Mouse (Mus musculus): ENCODE results near the gene Sbk1. TPM values are rescaled to one million over a fixed set of nuclear protein-coding genes. Genes with fewer than 3 reads are reported as not detected.

Sbk1 gene
- 333 and 359 TPM in 2 replicates for polyA plus RNA-seq (2015; fragmentation: Nextera tagmentation; extraction: Ambion mirVana)

- H3K27me3 ChIP-seq (replicated peaks): no peaks in the 10 kb centered on the region
- no peaks in the 10 kb centered on the region for H3K36me3 ChIP-seq (replicated peaks)
- H3K9me3 ChIP-seq: no peaks in the 10 kb centered on the region
- peak; percentile 90 for ATAC-seq (replicated peaks)
- H3K4me3 ChIP-seq: peak within 1 kb of the TSS; percentile 79
- H3K4me2 ChIP-seq: peak within 1 kb of the TSS; percentile 95
- H3K4me1 ChIP-seq: peaks cover 43% of the 10 kb centered on the region
- WGBS: under 1% methylated on average over 70 of the region's 85 CpGs
- H3K9ac ChIP-seq: peak within 1 kb of the TSS; percentile 98
- H3K27ac ChIP-seq: peak within 1 kb of the TSS; percentile 98
These were observed at the start of gene Sbk1 for GRCm38 (mm10) chr7:126271712-126272683. TSS of gene Sbk1 (plus strand) at chr7:126272619.

GRCm38 (mm10) chr7:126222753-126223152, 49.7 kb upstream of the Sbk1 start:
- H3K27me3 ChIP-seq (replicated peaks): no peaks in the 10 kb centered on the region
- H3K9me3 ChIP-seq: no peaks in the 10 kb centered on the region
- H3K9ac ChIP-seq: no peak overlapping the region
- H3K27ac ChIP-seq: no peak overlapping the region
- no peak overlapping the region for H3K4me2 ChIP-seq
- H3K4me1 ChIP-seq: no peaks in the 10 kb centered on the region
- H3K4me3 ChIP-seq: no peak overlapping the region
- no peak for ATAC-seq (replicated peaks)
- 68% methylated on average over 3 of the region's 3 CpGs for WGBS
- H3K36me3 ChIP-seq (replicated peaks): no peaks in the 10 kb centered on the region

DNA sequence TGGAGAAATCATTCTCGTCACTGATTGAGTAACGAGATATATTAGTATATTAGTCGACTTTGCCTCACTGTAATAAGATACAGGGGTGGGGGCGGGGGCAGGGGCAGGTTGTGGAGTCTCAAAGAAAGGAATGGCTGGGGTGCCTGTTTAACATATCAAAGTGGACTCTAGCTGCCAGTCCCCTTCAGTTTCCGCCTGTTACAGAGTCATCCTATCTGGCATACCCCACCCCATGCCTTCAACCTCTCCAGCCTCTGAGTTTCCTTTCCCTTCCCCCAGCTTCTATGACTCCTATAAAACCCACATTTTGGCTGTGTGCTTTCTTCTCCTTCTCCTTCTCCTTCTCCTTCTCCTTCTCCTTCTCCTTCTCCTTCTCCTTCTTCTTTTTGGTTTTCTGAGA, 46.3 kb upstream of the Sbk1 start:
- H3K9me3 ChIP-seq: no peaks in the 10 kb centered on the region
- 29% methylated on average over 5 of the region's 5 CpGs for WGBS
- H3K27ac ChIP-seq: no peak overlapping the region
- H3K4me3 ChIP-seq: no peak overlapping the region
- no peaks in the 10 kb centered on the region for H3K27me3 ChIP-seq (replicated peaks)
- no peak overlapping the region for H3K4me2 ChIP-seq
- H3K36me3 ChIP-seq (replicated peaks): no peaks in the 10 kb centered on the region
- no peak for ATAC-seq (replicated peaks)
- no peak overlapping the region for H3K9ac ChIP-seq
- H3K4me1 ChIP-seq: no peaks in the 10 kb centered on the region

DNA sequence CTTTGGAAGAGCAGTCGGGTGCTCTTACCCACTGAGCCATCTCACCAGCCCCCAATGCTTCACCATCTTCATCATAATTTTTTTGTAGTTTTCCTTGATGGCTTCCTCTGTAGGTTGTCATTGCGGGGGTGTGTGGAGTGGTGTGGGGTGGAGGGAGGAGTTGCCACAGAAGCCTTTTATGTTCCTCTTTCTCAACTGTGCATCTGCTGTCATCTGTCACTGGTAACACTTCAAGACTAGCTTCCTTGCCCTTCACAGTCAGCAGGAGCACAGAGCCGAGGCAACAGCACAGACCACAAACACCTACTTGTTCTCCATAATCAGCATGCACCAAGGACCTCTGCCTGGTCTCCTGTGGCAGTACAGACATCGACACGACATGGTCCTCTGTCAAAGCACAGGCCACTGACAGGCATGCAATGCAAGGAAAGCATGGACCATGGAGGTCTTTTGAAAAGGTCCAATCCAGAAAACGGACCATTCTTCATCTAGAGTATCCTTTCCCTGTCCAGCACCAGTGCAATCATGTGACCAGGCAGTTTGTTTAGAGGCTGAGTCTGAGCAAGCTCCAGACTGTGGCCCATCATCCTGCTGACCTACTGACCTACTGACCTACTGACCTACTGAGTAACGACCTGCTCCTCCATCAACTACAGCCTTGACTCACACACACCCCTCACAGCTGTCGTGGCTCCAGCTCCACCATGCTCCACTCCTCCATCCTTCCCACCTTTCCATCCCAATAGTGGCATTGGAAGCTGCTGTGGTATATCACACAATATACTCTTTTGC, 41.9 kb upstream of the Sbk1 start:
- Histone ChIP-seq H3K9me3 (no peaks in the 10 kb centered on the region), H3K4me2 (no peak overlapping the region), H3K36me3 (replicated peaks) (no peaks in the 10 kb centered on the region), H3K4me1 (no peaks in the 10 kb centered on the region), H3K4me3 (no peak overlapping the region), H3K9ac (no peak overlapping the region), H3K27ac (no peak overlapping the region), H3K27me3 (replicated peaks) (no peaks in the 10 kb centered on the region)
- no peak for ATAC-seq (replicated peaks)
- WGBS: 73% methylated on average over 8 of the region's 8 CpGs

DNA sequence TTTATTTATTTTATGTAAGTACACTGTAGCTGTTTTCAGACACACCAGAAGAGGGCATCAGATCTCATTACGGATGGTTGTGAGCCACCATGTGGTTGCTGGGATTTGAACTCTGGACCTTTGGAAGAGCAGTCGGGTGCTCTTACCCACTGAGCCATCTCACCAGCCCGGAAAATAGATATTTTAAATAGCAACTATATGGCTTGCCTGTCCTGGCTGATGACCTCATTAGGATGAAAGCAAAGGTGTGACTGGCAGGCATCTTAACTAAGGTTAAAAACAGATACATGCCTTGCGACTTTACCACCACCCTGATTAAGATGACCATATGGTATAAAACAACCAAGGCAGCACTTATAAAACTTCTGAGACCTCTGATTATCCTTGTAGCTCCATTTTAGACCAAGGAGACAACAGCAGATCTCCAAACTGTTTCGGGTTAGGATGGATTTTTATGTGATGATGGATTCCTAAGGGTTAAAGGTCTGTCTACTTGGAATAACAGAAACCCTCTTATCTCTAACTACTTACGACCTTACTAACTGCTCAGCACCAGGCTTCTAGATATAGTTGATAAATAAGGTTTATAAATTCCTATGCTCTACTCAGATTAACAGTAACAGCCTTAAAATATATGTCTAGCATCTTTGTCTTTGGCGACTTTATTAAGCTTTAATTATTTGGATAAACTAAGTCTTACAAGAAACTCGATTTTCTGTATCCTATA, 39.9 kb upstream of the Sbk1 start:
- WGBS: 87% methylated on average over 8 of the region's 8 CpGs
- Histone ChIP-seq H3K27ac (no peak overlapping the region), H3K9me3 (no peaks in the 10 kb centered on the region), H3K4me1 (no peaks in the 10 kb centered on the region), H3K36me3 (replicated peaks) (no peaks in the 10 kb centered on the region), H3K4me3 (no peak overlapping the region), H3K4me2 (no peak overlapping the region), H3K9ac (no peak overlapping the region), H3K27me3 (replicated peaks) (no peaks in the 10 kb centered on the region)
- ATAC-seq (replicated peaks): no peak

DNA sequence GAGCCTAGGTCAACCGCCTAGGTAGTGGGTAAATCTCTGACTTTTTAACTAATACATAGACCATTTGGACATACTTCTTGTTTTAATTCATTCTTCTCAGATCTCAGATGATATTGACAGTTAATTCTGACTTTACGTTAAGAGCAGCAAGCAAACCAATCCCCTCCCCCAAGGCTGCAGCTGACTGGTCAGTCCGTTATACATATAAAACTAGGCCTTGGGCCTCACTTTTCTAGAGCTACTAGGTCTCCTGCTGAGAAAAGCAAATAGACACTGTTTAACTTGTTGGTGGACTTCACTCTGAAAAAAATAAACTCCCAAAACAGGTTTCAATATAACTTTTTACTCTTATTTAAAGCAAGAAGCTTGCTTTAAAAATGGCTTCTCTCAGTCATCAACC, 37.8 kb upstream of the Sbk1 start:
- 83% methylated on average over 3 of the region's 3 CpGs for WGBS
- no peak for ATAC-seq (replicated peaks)
- no peak overlapping the region for H3K4me2 ChIP-seq
- no peak overlapping the region for H3K27ac ChIP-seq
- H3K4me3 ChIP-seq: no peak overlapping the region
- H3K4me1 ChIP-seq: no peaks in the 10 kb centered on the region
- H3K9me3 ChIP-seq: no peaks in the 10 kb centered on the region
- H3K9ac ChIP-seq: no peak overlapping the region
- H3K36me3 ChIP-seq (replicated peaks): no peaks in the 10 kb centered on the region
- no peaks in the 10 kb centered on the region for H3K27me3 ChIP-seq (replicated peaks)

- no peaks in the 10 kb centered on the region for H3K36me3 ChIP-seq (replicated peaks)
- no peak overlapping the region for H3K4me3 ChIP-seq
- H3K4me1 ChIP-seq: no peaks in the 10 kb centered on the region
- no peak overlapping the region for H3K4me2 ChIP-seq
- no peaks in the 10 kb centered on the region for H3K9me3 ChIP-seq
- no peak for ATAC-seq (replicated peaks)
- H3K27me3 ChIP-seq (replicated peaks): no peaks in the 10 kb centered on the region
- H3K27ac ChIP-seq: no peak overlapping the region
- H3K9ac ChIP-seq: no peak overlapping the region
- 70% methylated on average over 11 of the region's 11 CpGs for WGBS
These were observed 36.2 kb upstream of the Sbk1 start for GRCm38 (mm10) chr7:126236083-126236793.

DNA sequence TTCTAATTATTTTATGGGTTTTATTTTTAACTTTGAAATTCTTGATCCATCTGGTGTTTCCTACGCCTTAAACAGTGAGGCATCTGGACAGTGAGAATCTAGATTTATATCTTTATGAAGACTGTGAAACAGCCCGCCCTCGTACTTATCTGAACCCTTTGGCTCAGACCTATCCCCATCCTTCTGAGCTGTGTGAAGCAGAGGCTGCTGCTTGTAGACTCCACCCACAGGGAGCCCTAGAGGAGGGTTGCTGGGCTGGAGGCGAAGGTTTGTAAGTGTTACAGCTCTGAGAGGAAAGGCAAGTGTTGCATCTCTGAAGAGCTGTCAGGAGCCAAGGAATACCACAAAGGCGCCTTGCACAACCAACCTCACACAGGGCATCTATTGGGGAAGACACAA, 35.6 kb upstream of the Sbk1 start:
- Histone ChIP-seq H3K9me3 (no peaks in the 10 kb centered on the region), H3K27ac (no peak overlapping the region), H3K4me3 (no peak overlapping the region), H3K4me2 (no peak overlapping the region), H3K27me3 (replicated peaks) (no peaks in the 10 kb centered on the region), H3K4me1 (no peaks in the 10 kb centered on the region), H3K9ac (no peak overlapping the region), H3K36me3 (replicated peaks) (no peaks in the 10 kb centered on the region)
- ATAC-seq (replicated peaks): no peak
- 82% methylated on average over 5 of the region's 5 CpGs for WGBS

GRCm38 (mm10) chr7:126240814-126241360, 31.5 kb upstream of the Sbk1 start:
- no peaks in the 10 kb centered on the region for H3K36me3 ChIP-seq (replicated peaks)
- H3K9ac ChIP-seq: no peak overlapping the region
- no peak overlapping the region for H3K27ac ChIP-seq
- no peaks in the 10 kb centered on the region for H3K4me1 ChIP-seq
- no peak overlapping the region for H3K4me2 ChIP-seq
- no peaks in the 10 kb centered on the region for H3K27me3 ChIP-seq (replicated peaks)
- whole genome bisulfite sequencing: 84% methylated on average over 14 of the region's 14 CpGs
- no peaks in the 10 kb centered on the region for H3K9me3 ChIP-seq
- H3K4me3 ChIP-seq: no peak overlapping the region
- no peak for ATAC-seq (replicated peaks)

DNA sequence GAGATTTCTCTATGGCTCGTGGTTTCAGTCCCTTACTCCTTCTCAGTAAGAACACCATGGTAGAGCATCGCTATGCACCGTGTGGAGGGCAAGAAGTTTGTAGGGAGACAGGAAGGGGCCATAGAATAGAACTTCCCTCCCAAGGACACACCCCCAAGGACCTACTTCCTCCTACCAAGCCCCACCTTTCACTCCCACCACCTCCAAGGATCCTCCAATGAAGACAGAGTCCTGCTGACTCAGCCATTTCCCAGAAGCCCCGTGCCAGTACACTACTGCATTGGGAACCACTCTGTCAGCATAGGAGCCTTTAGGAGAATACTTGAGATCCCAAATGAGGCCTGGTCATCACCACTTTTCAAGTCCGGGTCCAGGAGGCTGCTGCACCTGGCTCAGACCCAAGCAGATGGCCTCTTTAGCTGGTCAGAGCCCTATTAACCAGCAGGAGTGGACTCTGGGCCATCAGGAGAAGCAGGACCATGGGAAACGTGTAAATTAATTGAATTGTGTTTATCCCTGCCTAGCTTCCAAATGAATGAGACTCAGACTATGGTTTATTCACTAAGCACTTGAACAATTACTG, 28.2 kb upstream of the Sbk1 start:
- no peaks in the 10 kb centered on the region for H3K9me3 ChIP-seq
- no peaks in the 10 kb centered on the region for H3K36me3 ChIP-seq (replicated peaks)
- no peak overlapping the region for H3K4me3 ChIP-seq
- H3K9ac ChIP-seq: no peak overlapping the region
- no peak overlapping the region for H3K27ac ChIP-seq
- H3K4me1 ChIP-seq: peaks cover 9% of the 10 kb centered on the region
- H3K4me2 ChIP-seq: no peak overlapping the region
- no peak for ATAC-seq (replicated peaks)
- H3K27me3 ChIP-seq (replicated peaks): no peaks in the 10 kb centered on the region
- WGBS: 75% methylated on average over 6 of the region's 6 CpGs

GRCm38 (mm10) chr7:126248088-126248487, 24.3 kb upstream of the Sbk1 start:
- Histone ChIP-seq H3K36me3 (replicated peaks) (no peaks in the 10 kb centered on the region), H3K9me3 (no peaks in the 10 kb centered on the region), H3K4me3 (no peak overlapping the region), H3K27me3 (replicated peaks) (no peaks in the 10 kb centered on the region), H3K9ac (no peak overlapping the region), H3K4me1 (peaks cover 9% of the 10 kb centered on the region), H3K4me2 (peak overlapping the region; percentile 24; the same call in 1 of the 2 replicates), H3K27ac (no peak overlapping the region)
- 7% methylated on average over 6 of the region's 6 CpGs for WGBS
- ATAC-seq (replicated peaks): peak; percentile 50; the same call in 1 of the 2 replicates
